Mouse (Mus musculus): ENCODE measurements at regions not wholly inside any gene's neighbourhood (a gene's known extent, or its start where the extent isn't known, plus 50 kb on each side); places are given as distances from the start of the nearest gene placed in this dataset.
"Not testable (repeated sequence)": the region's sequence is repeated elsewhere in the genome, so short reads cannot be mapped to it uniquely, and the experiment has no call there.

DNA sequence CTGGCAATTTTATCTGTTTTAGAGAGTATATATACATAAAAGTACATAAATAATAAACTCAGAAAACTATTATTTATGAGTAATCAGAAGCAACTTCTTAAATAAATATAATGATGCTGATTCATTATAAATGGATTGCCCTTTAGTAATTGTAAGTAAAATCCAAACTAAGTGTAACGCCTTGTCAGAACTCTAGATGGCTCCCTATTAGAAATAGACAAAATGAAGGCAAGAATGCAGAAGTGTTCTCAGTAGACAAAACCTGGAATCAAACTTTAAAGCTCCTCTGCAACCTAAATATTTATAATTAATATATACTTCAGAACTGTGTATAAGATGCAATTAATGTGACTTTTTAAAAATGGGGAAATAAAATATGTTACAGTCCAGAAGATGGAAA is 73.4 kb upstream of the Lipo1 start:
- ATAC-seq (ENCODE audit: low FRiP score) (no peak), DNase-seq (ENCODE audit: low spot score, missing footprints) (no peak)
- Histone ChIP-seq H3K27ac (ENCODE audit: low read depth, low read length) (no peak overlapping the region), H3K4me2 (no peak overlapping the region), H3K4me1 (ENCODE audit: control insufficient read depth, insufficient read depth, low read length) (no peaks in the 10 kb centered on the region), H3K4me3 (ENCODE audit: low read depth, low read length) (no peak overlapping the region), H3K27me3 (ENCODE audit: control insufficient read depth, insufficient read depth, low read length) (no peaks in the 10 kb centered on the region), H3K9me3 (ENCODE audit: control insufficient read depth, low read length) (no peaks in the 10 kb centered on the region), H3K9ac (ENCODE audit: low read length) (no peak overlapping the region), H3K36me3 (ENCODE audit: control insufficient read depth, insufficient read depth, low read length) (no peaks in the 10 kb centered on the region)
- WGBS = 69% methylated on average over 1 of the region's 1 CpGs

- 56% methylated on average over 4 of the region's 4 CpGs for WGBS
Observed at GRCm38 (mm10) chr19:33851061-33851460, 63.8 kb upstream of the Lipo1 start.

DNA sequence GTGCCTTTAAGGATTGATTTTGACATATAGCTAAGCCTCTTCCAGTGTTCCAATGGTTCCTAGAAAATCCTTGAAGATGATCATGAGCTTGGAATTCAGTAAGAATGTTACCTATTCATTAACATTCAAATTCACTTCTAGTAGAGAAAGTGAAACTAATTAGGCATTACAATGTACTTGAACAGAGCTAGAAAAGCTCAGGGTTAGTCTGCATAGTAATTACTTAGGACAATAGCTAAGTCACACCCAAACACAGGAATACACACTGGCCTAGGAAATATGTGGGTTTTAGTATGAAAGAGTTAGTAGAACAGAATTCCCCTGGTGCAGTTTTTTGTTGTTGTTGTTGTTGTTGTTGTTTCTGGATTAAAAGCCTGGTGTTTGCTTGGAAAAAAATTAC is 63.4 kb upstream of the Lipo1 start:
- H3K36me3 ChIP-seq (ENCODE audit: control insufficient read depth, insufficient read depth, low read length) = no peaks in the 10 kb centered on the region
- no peak overlapping the region for H3K27ac ChIP-seq (ENCODE audit: low read depth, low read length)
- DNase-seq (ENCODE audit: low spot score, missing footprints) = no peak
- H3K27me3 ChIP-seq (ENCODE audit: control insufficient read depth, insufficient read depth, low read length) = no peaks in the 10 kb centered on the region
- no peak overlapping the region for H3K4me3 ChIP-seq (ENCODE audit: low read depth, low read length)
- no peak overlapping the region for H3K4me2 ChIP-seq
- H3K4me1 ChIP-seq (ENCODE audit: control insufficient read depth, insufficient read depth, low read length) = no peaks in the 10 kb centered on the region
- H3K9ac ChIP-seq (ENCODE audit: low read length) = no peak overlapping the region
- H3K9me3 ChIP-seq (ENCODE audit: control insufficient read depth, low read length) = no peaks in the 10 kb centered on the region
- no peak for ATAC-seq (ENCODE audit: low FRiP score)

More at GRCm38 (mm10) chr19:33851061-33851460, 63.8 kb upstream of the Lipo1 start:
- H3K4me2 ChIP-seq = no peak overlapping the region
- no peak for DNase-seq (ENCODE audit: low spot score, missing footprints)
- H3K27me3 ChIP-seq (ENCODE audit: control insufficient read depth, insufficient read depth, low read length) = no peaks in the 10 kb centered on the region
- H3K9me3 ChIP-seq (ENCODE audit: control insufficient read depth, low read length) = no peaks in the 10 kb centered on the region
- peak; percentile 38 for ATAC-seq (ENCODE audit: low FRiP score)
- H3K4me3 ChIP-seq (ENCODE audit: low read depth, low read length) = no peak overlapping the region
- no peak overlapping the region for H3K27ac ChIP-seq (ENCODE audit: low read depth, low read length)
- no peak overlapping the region for H3K9ac ChIP-seq (ENCODE audit: low read length)
- H3K4me1 ChIP-seq (ENCODE audit: control insufficient read depth, insufficient read depth, low read length) = no peaks in the 10 kb centered on the region
- H3K36me3 ChIP-seq (ENCODE audit: control insufficient read depth, insufficient read depth, low read length) = no peaks in the 10 kb centered on the region

DNA sequence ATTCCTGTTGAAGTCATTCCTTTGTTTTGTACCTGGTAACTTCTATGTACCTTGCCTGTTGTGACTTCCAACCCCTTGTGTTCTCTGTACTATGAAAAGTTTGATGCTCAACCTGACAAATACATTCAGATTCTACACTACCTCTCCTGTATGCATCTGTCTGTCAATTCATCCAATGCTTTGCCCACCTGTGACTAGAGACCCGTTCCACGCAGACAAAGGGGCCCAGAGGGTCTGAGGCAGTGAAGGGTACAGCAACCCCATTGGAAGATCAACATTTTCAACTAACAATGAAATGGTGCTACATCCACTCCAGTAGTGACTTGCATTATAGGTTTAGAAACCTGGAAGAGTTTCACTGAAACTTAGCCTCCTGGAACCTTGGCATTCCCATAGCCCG is 62.9 kb upstream of the Lipo1 start:
- not testable (repeated sequence) for H3K4me1 ChIP-seq (ENCODE audit: control insufficient read depth, insufficient read depth, low read length); H3K27ac ChIP-seq (ENCODE audit: low read depth, low read length); DNase-seq (ENCODE audit: low spot score, missing footprints); H3K27me3 ChIP-seq (ENCODE audit: control insufficient read depth, insufficient read depth, low read length); H3K4me3 ChIP-seq (ENCODE audit: low read depth, low read length); H3K9ac ChIP-seq (ENCODE audit: low read length); H3K9me3 ChIP-seq (ENCODE audit: control insufficient read depth, low read length); H3K36me3 ChIP-seq (ENCODE audit: control insufficient read depth, insufficient read depth, low read length); ATAC-seq (ENCODE audit: low FRiP score); H3K4me2 ChIP-seq
- WGBS = 93% methylated on average over 3 of the region's 3 CpGs

- not testable (repeated sequence) for H3K36me3 ChIP-seq (ENCODE audit: control insufficient read depth, insufficient read depth, low read length); H3K9me3 ChIP-seq (ENCODE audit: control insufficient read depth, low read length); H3K27ac ChIP-seq (ENCODE audit: low read depth, low read length); H3K4me1 ChIP-seq (ENCODE audit: control insufficient read depth, insufficient read depth, low read length); H3K27me3 ChIP-seq (ENCODE audit: control insufficient read depth, insufficient read depth, low read length); ATAC-seq (ENCODE audit: low FRiP score); H3K9ac ChIP-seq (ENCODE audit: low read length); H3K4me3 ChIP-seq (ENCODE audit: low read depth, low read length); DNase-seq (ENCODE audit: low spot score, missing footprints); H3K4me2 ChIP-seq
- 83% methylated on average over 6 of the region's 6 CpGs for WGBS
Observed at GRCm38 (mm10) chr19:33849291-33850044, 62.2 kb upstream of the Lipo1 start.
